Mouse (Mus musculus) lung, postnatal 10 days (tissue): ENCODE measurements around the gene Rnf212b.

ENCODE experiments used
- DNase-seq: peaks from one replicate; pipeline ENCODE4 v3.0.0; 2021

The Rnf212b gene

DNA sequence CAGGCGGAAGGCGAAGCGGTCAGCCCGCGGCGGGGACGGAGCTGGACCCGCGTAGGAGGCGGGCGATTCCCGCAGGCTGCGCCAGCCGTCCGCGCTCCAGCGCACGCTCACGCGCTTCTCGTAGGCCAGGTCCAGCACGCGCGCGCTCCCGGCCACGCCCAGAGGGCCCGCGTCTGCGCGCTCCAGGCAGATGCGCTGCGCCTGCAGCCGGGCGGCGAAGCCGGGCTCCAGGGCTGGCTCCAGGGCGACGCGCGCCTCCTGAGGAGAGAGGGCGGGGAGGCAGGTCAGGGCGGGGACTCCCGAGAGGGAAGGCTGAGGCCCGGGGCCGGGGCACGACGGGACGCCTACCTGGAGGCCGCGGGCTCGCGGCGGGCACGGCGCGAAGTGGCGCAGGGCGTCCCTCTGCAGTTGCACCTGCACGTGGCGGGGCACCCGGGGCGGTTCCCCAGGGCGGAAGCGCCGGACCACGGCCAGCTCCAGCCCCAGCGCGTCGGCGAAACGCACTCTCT, 62.7 kb downstream of the Rnf212b start:
- peak; percentile 92 for DNase-seq

DNA sequence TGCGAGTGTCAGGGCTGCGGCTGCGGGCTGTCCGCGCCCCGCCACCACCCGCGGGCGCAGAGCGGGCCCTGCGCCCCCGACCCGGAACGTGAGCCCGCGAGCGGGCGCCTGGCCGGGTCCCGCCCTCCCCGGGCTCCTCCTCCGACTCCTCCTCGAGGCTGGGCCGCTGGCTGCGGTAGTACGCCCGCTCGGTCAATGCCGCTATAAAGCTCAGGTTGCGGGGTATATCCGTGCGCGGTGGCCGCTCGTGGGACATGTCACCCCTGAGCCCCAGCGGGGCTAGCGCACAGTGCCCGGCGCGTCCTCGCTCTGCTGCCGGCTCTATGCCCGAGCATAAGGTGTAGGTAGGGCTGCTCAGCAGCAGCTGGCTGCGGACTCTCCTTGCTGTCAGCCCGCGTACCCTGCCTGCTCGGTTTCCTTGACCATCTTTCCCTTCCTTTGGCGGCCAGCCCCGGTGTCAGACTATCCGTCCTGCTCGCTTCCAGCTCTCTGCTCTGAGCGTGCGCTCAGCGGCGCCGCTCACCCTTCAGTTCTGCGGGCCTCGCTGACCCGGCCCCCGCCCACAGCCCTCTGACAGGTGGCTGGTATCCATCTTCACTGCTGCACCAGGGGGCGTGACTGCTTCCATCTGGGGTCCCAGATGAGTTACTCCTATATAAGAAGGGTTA, 63.2 kb downstream of the Rnf212b start, which contains the start of gene Ppp1r3e:
TSS of gene Ppp1r3e (minus strand) at position 503 of the 668 bp plus-strand sequence.
- peak; percentile 75 for DNase-seq

DNA sequence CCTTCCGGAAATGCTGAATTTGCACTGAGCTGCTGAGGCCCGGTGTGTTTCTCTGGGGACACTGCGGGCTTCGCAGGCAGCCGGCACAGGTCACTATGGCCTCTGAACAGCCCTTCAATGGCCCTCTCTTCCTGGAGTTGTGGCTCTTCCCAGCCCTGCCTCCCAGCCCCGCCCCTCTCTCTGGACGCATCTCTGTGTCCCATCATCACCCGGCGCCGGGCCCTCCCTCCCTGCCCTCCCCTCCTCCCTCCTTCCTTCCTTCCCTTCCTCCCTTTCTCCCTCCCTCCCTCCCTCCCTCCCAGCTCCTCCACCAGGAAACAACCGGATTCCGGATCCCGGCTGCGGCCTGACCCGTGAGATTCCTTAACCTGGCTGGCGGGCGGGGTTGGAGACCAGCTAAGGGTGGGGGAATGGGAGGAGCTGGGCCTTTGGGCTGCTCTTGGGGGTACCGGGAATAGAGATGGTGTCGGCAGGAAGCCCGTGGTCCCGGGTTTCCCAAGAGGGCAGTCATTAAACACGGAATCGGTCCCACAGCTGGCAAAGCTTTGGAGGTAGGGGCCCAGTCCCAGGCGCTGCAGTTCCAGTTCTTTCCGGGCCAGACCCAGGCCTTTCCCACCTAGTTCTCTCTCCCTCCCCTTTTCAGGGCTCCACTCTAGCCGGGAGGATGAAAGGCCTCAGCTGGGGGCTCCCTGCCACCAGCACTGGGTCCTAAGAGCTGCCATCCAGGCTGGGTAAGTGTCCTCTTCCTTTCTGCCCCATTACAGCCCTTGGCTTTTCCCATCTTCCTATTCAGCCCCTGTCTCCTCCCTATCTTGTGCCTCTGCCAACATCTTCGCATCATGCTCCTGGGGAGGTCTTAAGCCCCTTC, 69.4 kb downstream of the Rnf212b start, which contains the start of the genes Bcl2l2 and Gm20521:
TSS of gene Bcl2l2 (plus strand) at position 224 of the 868 bp plus-strand sequence.
TSS of gene Gm20521 (plus strand) at position 288 of the 868 bp plus-strand sequence.
- peak; percentile 95 for DNase-seq

DNA sequence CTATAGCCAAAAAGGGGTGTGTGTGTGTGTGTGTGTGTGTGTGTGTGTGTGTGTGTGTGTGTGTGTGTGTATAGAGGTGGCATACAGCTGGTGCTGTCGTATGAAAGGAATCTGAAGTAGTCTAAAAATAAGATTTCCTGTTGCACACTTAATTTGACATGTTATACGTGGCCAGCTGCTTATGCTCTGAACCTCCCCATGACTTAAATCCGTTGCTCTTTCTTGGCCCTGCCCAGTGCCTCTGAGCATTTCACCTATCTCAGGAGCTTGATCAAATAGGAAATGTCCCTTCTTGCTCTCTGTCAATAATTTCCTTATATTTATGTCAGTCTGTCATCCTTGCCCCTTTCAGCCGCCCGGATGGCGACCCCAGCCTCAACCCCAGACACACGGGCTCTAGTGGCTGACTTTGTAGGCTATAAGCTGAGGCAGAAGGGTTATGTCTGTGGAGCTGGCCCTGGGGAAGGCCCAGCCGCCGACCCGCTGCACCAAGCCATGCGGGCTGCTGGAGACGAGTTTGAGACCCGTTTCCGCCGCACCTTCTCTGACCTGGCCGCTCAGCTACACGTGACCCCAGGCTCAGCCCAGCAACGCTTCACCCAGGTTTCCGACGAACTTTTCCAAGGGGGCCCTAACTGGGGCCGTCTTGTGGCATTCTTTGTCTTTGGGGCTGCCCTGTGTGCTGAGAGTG, 70.2 kb downstream of the Rnf212b start:
- DNase-seq: no peak

DNA sequence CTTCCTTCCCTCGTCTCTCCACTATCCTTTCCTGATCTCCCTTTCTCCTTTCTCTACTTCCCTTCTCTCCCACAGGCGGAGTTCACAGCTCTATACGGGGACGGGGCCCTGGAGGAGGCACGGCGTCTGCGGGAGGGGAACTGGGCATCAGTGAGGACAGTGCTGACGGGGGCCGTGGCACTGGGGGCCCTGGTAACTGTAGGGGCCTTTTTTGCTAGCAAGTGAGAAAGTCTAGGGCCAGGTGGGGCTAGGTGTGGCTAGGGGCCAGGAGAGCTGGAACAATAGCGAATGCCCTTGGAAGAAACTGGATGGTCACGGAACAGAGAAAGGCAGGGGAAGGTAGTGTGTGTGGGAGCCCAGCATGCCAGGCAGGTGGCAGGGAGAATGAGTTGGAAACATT, 71.4 kb downstream of the Rnf212b start:
- DNase-seq: no peak

DNA sequence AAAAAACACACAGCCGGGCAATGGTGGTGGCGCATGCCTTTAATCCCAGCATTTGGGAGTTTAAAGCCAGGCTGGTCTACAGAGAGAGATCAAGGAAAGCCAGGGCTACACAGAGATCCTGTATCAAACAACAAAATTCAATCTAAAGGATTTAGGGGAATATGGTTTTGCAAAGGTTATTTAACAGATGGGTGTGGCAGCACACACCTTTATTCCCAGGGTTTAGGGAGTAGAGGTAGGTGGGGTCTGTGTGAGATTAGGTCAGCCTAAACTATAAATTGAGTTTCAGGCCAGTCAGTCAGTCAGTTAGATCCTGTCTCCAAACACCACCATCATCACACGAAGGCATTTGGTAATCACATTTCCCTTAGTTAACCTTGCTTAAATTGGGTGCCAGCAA, 78.3 kb downstream of the Rnf212b start, which contains the start of gene Pabpn1:
TSS of gene Pabpn1 (plus strand) at position 301 of the 400 bp plus-strand sequence.
- DNase-seq: no peak

DNA sequence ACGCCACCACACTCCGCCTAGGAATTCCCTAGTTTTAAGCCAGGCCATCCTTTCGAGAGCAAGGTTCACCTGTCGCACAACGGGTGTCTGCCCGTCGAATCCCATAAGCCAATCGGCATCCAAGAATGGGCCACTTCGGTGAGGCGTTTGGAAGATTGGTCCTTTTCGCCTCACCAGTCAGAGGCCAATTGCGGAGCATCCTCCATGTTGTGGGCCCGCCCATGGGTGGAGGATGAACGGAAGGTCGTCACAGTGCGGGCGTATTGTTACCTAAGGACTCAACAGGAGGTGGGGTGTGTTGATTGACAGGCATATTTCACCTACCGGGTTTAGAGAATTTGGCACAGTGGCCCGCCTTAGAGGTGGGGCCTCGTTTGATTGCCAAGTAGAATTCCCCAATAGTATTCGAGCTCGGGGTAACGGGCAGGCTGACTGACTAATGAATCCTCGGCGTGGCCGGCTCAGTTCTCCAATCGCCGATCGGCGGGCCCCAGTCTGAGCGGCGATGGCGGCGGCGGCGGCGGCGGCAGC, 79.8 kb downstream of the Rnf212b start:
- peak; percentile 99 for DNase-seq

DNA sequence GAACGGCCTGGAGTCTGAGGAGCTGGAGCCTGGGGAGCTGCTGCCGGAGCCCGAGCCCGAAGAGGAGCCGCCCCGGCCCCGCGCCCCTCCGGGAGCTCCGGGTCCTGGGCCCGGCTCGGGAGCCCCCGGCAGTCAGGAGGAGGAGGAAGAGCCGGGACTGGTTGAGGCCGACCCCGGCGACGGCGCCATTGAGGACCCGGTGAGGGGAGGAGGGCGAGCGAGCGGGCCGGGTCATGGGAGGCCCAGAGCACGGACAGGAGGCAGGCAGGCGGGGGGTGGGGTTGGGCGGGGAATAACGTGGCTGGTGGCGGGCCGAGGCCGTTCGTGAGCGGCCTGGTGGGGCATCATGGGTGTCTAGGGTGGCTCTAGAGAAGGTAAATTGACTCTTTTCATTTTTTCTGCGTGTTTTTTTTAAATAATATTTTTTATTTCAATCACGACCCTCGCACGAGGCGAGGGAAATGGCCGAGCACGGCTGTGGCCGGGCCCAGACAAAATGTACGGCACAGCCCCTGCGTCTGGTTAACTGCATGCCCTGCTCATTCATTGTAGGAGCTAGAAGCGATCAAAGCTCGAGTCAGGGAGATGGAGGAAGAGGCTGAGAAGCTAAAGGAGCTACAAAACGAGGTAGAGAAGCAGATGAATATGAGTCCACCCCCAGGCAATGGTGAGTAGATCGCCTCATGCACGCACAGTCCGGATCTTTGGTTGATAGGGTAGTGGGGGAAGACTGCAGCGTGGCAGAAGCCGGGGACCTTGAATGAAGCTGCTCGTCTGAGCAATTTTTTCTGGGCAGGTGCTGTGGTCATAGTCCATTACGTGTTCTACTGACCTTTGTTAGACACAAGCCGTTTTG, 80.6 kb downstream of the Rnf212b start:
- DNase-seq: peak; percentile 67

DNA sequence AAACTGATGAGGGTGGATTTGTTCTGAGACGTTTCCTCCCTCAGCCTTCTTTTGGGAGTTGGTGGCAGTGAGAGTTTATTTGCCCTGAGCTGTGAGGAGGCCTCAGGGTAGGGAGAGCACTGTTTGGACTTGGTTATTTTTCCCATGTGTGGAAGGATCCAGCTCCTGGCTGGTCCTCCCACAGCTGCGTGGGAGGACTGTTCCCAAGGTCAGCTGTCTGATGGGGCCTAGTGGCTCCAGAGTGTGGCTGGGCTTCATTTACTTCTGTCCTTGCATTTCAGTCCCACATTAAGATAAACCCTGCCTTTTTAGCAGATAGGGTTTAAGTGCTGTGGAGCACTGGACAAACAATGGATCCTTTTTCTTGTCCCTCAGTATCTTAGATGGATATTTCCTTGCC, 83.5 kb downstream of the Rnf212b start:
- DNase-seq: no peak

DNA sequence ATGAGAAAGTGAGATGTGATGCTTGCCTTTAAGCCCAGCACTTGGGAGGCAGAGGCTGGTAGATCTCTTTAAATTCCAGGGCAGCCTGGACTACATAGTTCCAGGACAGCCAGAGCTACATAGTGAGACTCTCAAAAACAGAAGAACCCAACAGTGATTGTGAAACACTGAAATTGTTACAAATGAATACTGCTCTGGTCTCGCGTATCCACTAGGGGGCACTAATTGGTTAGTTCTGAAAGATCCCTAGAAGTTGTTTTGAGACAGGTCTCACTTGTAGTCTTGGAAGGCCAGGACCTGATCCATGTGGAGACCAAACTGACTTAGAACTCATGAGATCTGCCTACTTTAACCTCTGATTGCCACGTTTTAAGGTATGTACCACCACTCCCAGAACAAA, 86.4 kb downstream of the Rnf212b start:
- DNase-seq: peak; percentile 86

DNA sequence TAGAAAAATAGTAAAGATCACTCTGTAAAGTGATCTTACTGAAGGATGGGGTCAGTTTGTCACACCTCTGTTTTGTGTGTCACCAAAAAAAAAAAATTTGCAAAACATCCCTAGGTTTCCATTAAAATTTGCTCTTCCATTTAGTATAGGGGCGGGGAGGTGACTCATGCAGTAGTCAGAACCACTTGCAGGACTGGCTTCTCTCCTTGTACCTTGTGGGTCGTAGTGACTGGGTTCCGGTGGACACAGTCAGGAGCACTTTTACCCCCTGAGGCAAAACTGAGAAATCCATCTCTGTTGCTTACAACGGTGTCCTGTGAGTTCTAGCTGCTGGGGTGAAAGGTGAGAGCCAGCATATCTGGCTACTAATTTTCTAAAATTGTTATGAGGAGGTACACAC, 89.7 kb downstream of the Rnf212b start:
- DNase-seq: no peak
